Mouse (Mus musculus): Measurements from ENCODE around the gene Pla2g5.

GRCm38 (mm10) chr4:138794344-138794743 is 68.9 kb downstream of the Pla2g5 start:
- no peak for TF ChIP-seq POLR2A (IDR thresholded peaks at IDR 0.05; ENCODE audit: control insufficient read depth, low read depth, low read length)
- TF ChIP-seq CTCF (IDR thresholded peaks at IDR 0.05; ENCODE audit: control insufficient read depth, insufficient read depth, insufficient replicate concordance, low read depth, low read length), result no peak
